Mouse (Mus musculus) stomach, embryonic 16.5 days (tissue): ENCODE data around the gene 1700017D01Rik. TPM values are rescaled to one million over a fixed set of nuclear protein-coding genes. Genes with fewer than 3 reads are reported as not detected.
"Not testable (repeated sequence)": the region's sequence is repeated elsewhere in the genome, so short reads cannot be mapped to it uniquely, and the experiment has no call there.

ENCODE experiments used
- ATAC-seq: fragments of 200-750 bp; cut with Nextera tagmentation; 2 replicates; pipeline ENCODE4 v1.8.0; 2017; ENCODE audit warnings: moderate number of reproducible peaks, moderate TSS enrichment; ENCODE audit not compliant: insufficient read depth, low FRiP score
- H3K27ac ChIP-seq: fragments of 300-500 bp; sonication (generic); 2 replicates; pipeline ENCODE4 v1.5.1; 2014; ENCODE audit warnings: low read length
- H3K27me3 ChIP-seq: fragments of 300-500 bp; sonication (generic); 2 replicates; pipeline ENCODE4 v1.6.1; 2014; ENCODE audit warnings: low read length, control low read depth, mixed read lengths; ENCODE audit not compliant: control insufficient read depth, insufficient read depth
- H3K36me3 ChIP-seq: fragments of 300-500 bp; sonication (generic); 2 replicates; pipeline ENCODE4 v1.6.1; 2014; ENCODE audit warnings: low read length; ENCODE audit not compliant: control insufficient read depth, insufficient read depth
- H3K4me1 ChIP-seq: fragments of 300-500 bp; sonication (generic); 2 replicates; pipeline ENCODE4 v1.6.1; 2014; ENCODE audit warnings: low read length, control low read depth, mixed read lengths; ENCODE audit not compliant: control insufficient read depth, insufficient read depth
- H3K4me2 ChIP-seq: fragments of 300-500 bp; sonication (generic); 2 replicates; pipeline ENCODE4 v1.6.1; 2014; ENCODE audit warnings: low read depth, low read length, mixed read lengths
- H3K4me3 ChIP-seq: fragments of 300-500 bp; sonication (generic); replicated peaks from 2 replicates; pipeline ENCODE4 v1.5.1; 2014; ENCODE audit warnings: mild to moderate bottlenecking, low read length
- H3K9ac ChIP-seq: fragments of 300-500 bp; sonication (generic); 2 replicates; pipeline ENCODE4 v1.6.1; 2014; ENCODE audit warnings: low read length
- H3K9me3 ChIP-seq: fragments of 300-500 bp; sonication (generic); replicated peaks from 2 replicates; pipeline ENCODE4 v1.6.1; 2016; ENCODE audit warnings: low read length, control low read depth; ENCODE audit not compliant: control insufficient read depth
- WGBS: fragments of 180-500 bp; shearing (Covaris S2); extraction: QIAGEN DNeasy Blood & Tissue Kit; methylation state at CpG from one replicate; pipeline ENCODE4 v1.1.7; 2014; 5-methylcytosine and 5-hydroxymethylcytosine counted together
- polyA plus RNA-seq: library from polyadenylated mRNA; unstranded; fragments of >200 nt; fragmentation: Nextera tagmentation; extraction: Ambion mirVana; gene quantifications from 2 replicates; pipeline ENCODE4 v1.2.1, GENCODE M21; 2015

Gene 1700017D01Rik
- polyA plus RNA-seq, 1 experiment from 2014 or later, result not detected

DNA sequence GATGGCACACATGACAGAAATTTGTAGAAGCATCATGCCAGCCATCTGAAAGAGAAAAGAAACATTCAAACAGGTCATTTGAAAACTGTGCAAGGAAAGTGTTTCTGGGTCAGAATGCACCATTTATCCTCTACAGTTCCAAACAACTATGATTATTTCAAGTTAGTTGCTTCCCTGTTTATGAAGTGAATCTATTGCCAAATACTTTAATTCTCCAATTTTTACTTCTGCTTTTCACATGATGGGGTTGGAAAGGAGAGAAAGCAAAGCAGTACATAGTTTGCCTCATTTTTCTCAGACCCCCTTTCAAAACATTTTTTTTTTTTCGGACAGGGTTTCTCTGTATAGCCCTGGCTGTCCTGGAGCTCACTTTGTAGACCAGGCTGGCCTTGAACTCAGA, 28.8 kb downstream of the 1700017D01Rik start:
- no peaks in the 10 kb centered on the region for H3K9me3 ChIP-seq
- no peaks in the 10 kb centered on the region for H3K27me3 ChIP-seq
- no peak overlapping the region for H3K4me3 ChIP-seq
- no peaks in the 10 kb centered on the region for H3K4me1 ChIP-seq
- WGBS, result 77% methylated on average over 1 of the region's 1 CpGs
- H3K27ac ChIP-seq, result no peak overlapping the region
- H3K4me2 ChIP-seq, result no peak overlapping the region
- H3K9ac ChIP-seq, result no peak overlapping the region
- no peaks in the 10 kb centered on the region for H3K36me3 ChIP-seq
- no peak for ATAC-seq

DNA sequence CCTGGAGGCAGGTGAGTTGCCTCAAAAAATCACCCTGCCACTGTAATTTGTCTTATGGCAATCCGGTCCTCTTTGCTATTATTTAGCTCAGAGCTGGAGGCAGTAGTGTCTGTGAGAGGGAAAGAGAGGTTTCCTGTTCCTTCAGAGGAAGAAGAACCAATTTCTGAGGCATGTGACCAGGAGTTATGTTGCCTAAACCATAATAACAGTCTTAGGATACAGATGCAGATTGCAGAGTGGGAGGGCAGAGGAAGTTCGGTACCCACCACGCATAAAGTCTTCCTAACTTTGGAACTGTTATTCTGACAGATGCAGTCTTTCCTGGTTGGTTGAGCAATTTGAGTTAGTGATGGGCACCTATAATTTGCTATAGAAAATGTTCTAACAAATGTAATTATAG, 32.3 kb downstream of the 1700017D01Rik start:
- H3K36me3 ChIP-seq, result no peaks in the 10 kb centered on the region
- no peak for ATAC-seq

DNA sequence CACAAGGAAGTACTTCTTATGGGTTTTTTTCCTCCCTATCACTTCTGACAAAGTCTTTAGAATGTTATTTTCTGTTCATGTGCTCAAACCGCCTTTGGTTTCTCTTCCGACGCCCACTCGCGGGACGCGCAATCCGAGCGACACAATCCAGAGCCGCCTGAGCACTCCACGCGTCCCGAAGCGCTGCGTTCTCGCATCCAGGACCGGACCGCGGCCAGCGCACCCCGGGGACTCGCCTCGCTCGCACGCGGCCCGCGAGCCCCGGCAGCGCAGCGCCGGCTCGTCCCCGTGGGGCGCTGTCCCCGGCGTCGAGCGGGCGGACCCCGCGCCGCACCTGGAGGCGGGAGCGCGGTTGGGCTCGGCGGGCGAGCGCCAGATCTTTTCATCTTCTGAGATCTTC, 38.5 kb downstream of the 1700017D01Rik start:
- Histone ChIP-seq H3K9ac (peak overlapping the region; percentile 52), H3K4me2 (peak overlapping the region; percentile 60), H3K4me3 (peak overlapping the region; percentile 39)
- peak; percentile 53; the same call in 1 of the 2 replicates for ATAC-seq
- WGBS, result 2% methylated on average over 50 of the region's 50 CpGs
- not testable (repeated sequence) for H3K9me3 ChIP-seq, H3K4me1 ChIP-seq, H3K36me3 ChIP-seq, H3K27ac ChIP-seq, H3K27me3 ChIP-seq

More for the DNA sequence above, 32.3 kb downstream of the 1700017D01Rik start:
- Histone ChIP-seq H3K4me3 (no peak overlapping the region), H3K9me3 (no peaks in the 10 kb centered on the region), H3K27ac (no peak overlapping the region), H3K27me3 (no peaks in the 10 kb centered on the region), H3K9ac (no peak overlapping the region), H3K4me1 (no peaks in the 10 kb centered on the region), H3K4me2 (no peak overlapping the region)
- 65% methylated on average over 3 of the region's 3 CpGs for WGBS

DNA sequence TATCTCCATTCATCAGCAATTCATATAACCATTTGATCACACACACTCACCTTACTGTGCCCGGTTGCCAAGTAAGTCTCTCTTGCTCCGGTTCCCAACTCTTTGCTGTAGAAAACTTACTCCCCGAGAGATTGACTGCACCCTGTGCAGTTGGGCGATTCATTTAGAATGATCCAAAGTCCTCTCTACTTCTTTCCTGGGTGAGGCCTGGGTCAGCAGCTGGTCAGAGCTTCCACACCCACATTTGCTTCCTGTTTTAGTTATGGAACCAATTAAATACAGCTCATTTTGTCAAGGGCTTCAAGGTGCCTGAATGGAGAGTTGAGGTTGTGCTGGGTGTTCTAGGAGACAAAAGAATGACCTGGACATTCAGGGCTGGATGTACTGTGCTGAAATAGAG, 49.7 kb downstream of the 1700017D01Rik start, which contains the start of gene Ms4a8a:
TSS of gene Ms4a8a (minus strand) at position 169 of the 400 bp plus-strand sequence.
- no peaks in the 10 kb centered on the region for H3K4me1 ChIP-seq
- H3K9ac ChIP-seq, result no peak within 1 kb of the TSS
- H3K4me3 ChIP-seq, result no peak within 1 kb of the TSS
- no peak within 1 kb of the TSS for H3K4me2 ChIP-seq
- H3K9me3 ChIP-seq, result no peaks in the 10 kb centered on the region
- ATAC-seq, result peak; percentile 69; the same call in 1 of the 2 replicates
- H3K36me3 ChIP-seq, result no peaks in the 10 kb centered on the region
- H3K27ac ChIP-seq, result peak within 1 kb of the TSS; percentile 3; the same call in 1 of the 2 replicates
- no peaks in the 10 kb centered on the region for H3K27me3 ChIP-seq
- 77% methylated on average over 4 of the region's 4 CpGs for WGBS

DNA sequence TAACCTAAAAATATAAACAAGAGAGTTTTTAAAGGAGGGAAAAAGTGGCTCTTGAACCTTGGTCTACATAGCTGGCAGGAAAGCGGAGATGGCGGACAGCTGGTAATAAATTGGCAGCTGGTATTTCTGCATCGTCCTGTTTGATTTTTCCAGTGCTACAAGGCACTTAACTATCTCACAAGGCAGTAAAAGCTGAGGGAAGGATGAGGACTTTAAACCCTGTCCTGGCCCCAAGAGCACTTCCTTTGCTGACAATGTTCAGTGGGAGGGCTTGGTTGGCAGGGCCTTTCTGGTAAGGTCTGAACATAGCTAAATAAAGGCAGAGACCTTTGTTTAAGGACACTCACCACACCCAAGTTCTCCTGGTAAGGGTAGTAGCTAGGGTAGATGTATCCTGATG, 60.3 kb downstream of the 1700017D01Rik start:
- Histone ChIP-seq H3K36me3 (no peaks in the 10 kb centered on the region), H3K27ac (no peak overlapping the region), H3K27me3 (no peaks in the 10 kb centered on the region), H3K4me3 (no peak overlapping the region), H3K9ac (no peak overlapping the region), H3K4me1 (no peaks in the 10 kb centered on the region), H3K9me3 (no peaks in the 10 kb centered on the region), H3K4me2 (no peak overlapping the region)
- WGBS, result 67% methylated on average over 3 of the region's 3 CpGs
- no peak for ATAC-seq

DNA sequence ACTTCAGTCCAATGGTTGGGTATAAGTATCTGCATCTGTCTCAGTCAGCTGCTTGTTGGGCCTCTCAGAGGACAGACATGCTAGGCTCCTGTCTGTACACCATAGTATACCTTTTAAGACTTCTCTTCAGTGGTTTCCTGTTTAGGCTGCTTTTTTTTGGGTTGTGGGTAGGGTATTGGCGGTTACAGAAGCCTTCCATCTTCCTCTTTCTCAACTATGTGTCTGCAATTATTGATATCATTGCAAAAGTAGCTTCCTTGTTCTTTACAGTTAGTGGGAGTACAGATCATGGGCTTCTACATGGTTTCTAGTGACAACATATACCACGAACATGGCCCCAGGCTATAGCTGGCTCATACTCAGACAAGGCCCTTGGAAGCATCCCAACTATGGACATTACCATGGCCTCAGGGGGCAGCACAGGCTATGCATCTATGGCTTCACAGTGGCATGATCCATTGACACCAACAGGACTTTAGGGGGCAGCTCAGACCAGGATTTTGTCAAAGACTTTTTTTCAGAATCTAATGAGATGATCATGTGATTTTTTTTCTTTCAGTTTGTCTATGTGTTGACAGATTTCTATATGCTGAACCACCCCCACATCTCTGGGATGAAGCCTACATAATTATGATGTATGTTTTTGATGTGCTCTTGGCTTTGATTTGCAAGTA, 65.3 kb downstream of the 1700017D01Rik start:
- WGBS, result 76% methylated on average over 2 of the region's 2 CpGs
- no peak for ATAC-seq
- Histone ChIP-seq H3K4me3 (no peak overlapping the region), H3K9me3 (no peaks in the 10 kb centered on the region), H3K9ac (no peak overlapping the region), H3K27me3 (no peaks in the 10 kb centered on the region), H3K36me3 (no peaks in the 10 kb centered on the region), H3K27ac (no peak overlapping the region), H3K4me2 (no peak overlapping the region), H3K4me1 (no peaks in the 10 kb centered on the region)

DNA sequence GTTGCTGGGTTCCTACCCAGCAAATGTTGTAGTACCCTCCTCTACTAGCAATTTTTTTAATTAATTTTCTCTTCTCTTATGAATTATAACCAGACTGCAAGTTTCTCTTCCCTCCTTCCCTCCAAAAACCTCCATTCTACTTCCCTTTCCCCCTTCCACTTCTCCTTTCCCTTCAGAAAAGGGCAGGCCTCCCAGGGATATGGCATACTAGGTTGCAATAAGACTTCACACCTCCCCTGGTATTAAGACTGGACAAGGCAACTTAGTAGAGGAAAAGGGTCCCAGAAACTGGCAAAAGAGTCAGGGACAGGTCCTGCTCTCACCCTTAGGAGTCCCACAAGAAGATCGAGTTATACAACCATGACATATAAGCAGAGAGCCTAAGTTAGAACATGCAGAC, 69.8 kb downstream of the 1700017D01Rik start:
- no peak for ATAC-seq
- 90% methylated on average over 1 of the region's 1 CpGs for WGBS

DNA sequence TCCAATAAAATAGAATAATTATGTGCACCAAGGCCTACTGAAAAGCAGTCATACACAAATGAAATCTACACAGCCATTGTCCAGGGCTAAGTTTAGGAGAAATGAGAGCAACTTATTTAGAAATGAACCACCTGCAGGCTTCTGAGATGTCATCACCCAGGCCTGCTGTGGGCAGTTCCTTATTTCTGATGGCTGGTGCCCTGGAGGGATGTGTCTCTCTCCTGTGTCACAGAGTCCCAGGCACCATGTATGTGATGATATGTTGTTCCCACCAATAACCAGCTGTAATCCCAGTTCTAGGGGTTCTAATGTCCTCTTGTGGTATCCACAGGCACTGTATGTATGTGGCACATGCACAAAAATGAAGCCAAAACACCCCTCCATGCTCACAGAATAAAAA, 70.7 kb downstream of the 1700017D01Rik start:
- Histone ChIP-seq H3K27ac (no peak overlapping the region), H3K4me3 (no peak overlapping the region), H3K27me3 (no peaks in the 10 kb centered on the region), H3K9ac (no peak overlapping the region), H3K9me3 (no peaks in the 10 kb centered on the region), H3K4me1 (no peaks in the 10 kb centered on the region), H3K4me2 (no peak overlapping the region), H3K36me3 (no peaks in the 10 kb centered on the region)
- no peak for ATAC-seq

More for the DNA sequence above, 69.8 kb downstream of the 1700017D01Rik start:
- H3K36me3 ChIP-seq, result no peaks in the 10 kb centered on the region
- no peak overlapping the region for H3K9ac ChIP-seq
- no peak overlapping the region for H3K27ac ChIP-seq
- H3K27me3 ChIP-seq, result no peaks in the 10 kb centered on the region
- no peak overlapping the region for H3K4me3 ChIP-seq
- H3K4me2 ChIP-seq, result no peak overlapping the region
- H3K4me1 ChIP-seq, result no peaks in the 10 kb centered on the region
- H3K9me3 ChIP-seq, result no peaks in the 10 kb centered on the region

DNA sequence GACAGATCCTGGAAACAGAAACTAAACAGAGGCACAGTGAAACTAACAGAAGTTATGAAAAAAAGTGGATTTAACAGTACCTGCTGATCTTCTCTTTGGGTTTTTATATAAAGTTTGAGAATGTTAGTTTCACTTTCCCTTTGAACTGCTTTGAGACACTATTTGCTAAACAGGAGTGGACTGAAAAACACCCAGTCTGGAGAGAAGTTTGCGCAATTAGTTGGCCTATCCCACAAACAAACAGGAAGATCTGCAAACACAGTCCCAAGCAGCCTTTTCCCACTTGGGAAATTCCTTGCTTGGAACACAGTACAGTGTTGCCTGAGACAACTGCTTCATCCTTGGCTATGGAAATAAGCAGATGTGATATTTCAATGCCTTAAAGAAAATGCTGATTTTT, 75.0 kb downstream of the 1700017D01Rik start:
- H3K4me2 ChIP-seq, H3K4me3 ChIP-seq, H3K27ac ChIP-seq, H3K36me3 ChIP-seq, H3K27me3 ChIP-seq, H3K9ac ChIP-seq, H3K9me3 ChIP-seq, ATAC-seq, H3K4me1 ChIP-seq: not testable (repeated sequence)
- WGBS, result 67% methylated on average over 1 of the region's 1 CpGs
